In genomic region chr8:120786753-120787152, GRCm38 (mm10) we compare ENCODE assay signal across 16 mouse cellular contexts.
"Had no signal": no experiment of that assay in that cellular context is flagged by ENCODE, and none has a peak within 500 bp of the region (broad histone marks: within the 10 kb centered on the region; RNA-seq: fewer than 3 reads in every experiment).

No protein-coding gene starts in this region.

- H3K36me3 ChIP-seq: liver, embryonic 12.5 days; midbrain, embryonic 10.5 days; midbrain, embryonic 12.5 days; neural tube, embryonic 13.5 days; neural tube, embryonic 15.5 days; stomach, embryonic 15.5 days had no signal

- H3K4me1 ChIP-seq: liver, embryonic 12.5 days; midbrain, embryonic 10.5 days; midbrain, embryonic 12.5 days; neural tube, embryonic 13.5 days; neural tube, embryonic 15.5 days had no signal

- ATAC-seq: liver, embryonic 12.5 days; midbrain, embryonic 16.5 days had no signal

- DNase-seq: lung, adult 18-20 months; lung, embryonic 14.5 days; lung, postnatal 10 days; lung, postnatal 4 days; midbrain, embryonic 14.5 days; right cerebral cortex, postnatal 14 days; thymus, adult 2 months; thymus, postnatal 25 days; thymus, postnatal 4 days had no signal

- H3K27me3 ChIP-seq: liver, embryonic 12.5 days; midbrain, embryonic 12.5 days; neural tube, embryonic 13.5 days; neural tube, embryonic 15.5 days; stomach, embryonic 15.5 days had no signal

- H3K9me3 ChIP-seq: liver, embryonic 12.5 days; midbrain, embryonic 10.5 days; midbrain, embryonic 12.5 days; neural tube, embryonic 13.5 days; neural tube, embryonic 15.5 days; stomach, embryonic 15.5 days had no signal

- H3K4me3 ChIP-seq: liver, embryonic 12.5 days; midbrain, embryonic 10.5 days; midbrain, embryonic 12.5 days; neural tube, embryonic 13.5 days; neural tube, embryonic 15.5 days; stomach, embryonic 15.5 days had no signal
